Mouse (Mus musculus): ENCODE measurements around the gene Myrip. TPM values are rescaled to one million over a fixed set of nuclear protein-coding genes. Genes with fewer than 3 reads are reported as not detected.

Myrip gene
- total and polyA plus RNA-seq, 3 experiments = 0.03 TPM; not detected in 2

GRCm38 (mm10) chr9:120319099-120319498 lies 17.8 kb downstream of the Myrip start:
- no peaks in the 10 kb centered on the region for H3K79me2 ChIP-seq (ENCODE audit: control insufficient read depth, insufficient read depth, low read length, poor library complexity)
- H3K4me3 ChIP-seq (ENCODE audit: control insufficient read depth in 1 of 2, insufficient read depth in 1 of 2, low read depth in 2 of 2, low read length in 2 of 2) = no peak overlapping the region
- H3K9ac ChIP-seq (ENCODE audit: control insufficient read depth, low read depth, low read length, poor library complexity, severe bottlenecking) = no peak overlapping the region
- H3K4me1 ChIP-seq (ENCODE audit: control insufficient read depth in 1 of 2, insufficient read depth in 2 of 2, low read length in 2 of 2) = no peaks in the 10 kb centered on the region
- H3K27me3 ChIP-seq (ENCODE audit: control insufficient read depth in 1 of 2, insufficient read depth in 2 of 2, low read length in 2 of 2) = no peaks in the 10 kb centered on the region
- DNase-seq (ENCODE audit: low read depth, low spot score) = no peak
- no peak for TF ChIP-seq KAT2A (conservative IDR thresholded peaks at IDR 0.05; ENCODE audit: low read depth, low read length)
- H3K27ac ChIP-seq (ENCODE audit: control insufficient read depth, low read depth, low read length) = no peak overlapping the region
- no peaks in the 10 kb centered on the region for H3K9me3 ChIP-seq (replicated peaks; ENCODE audit: insufficient read depth, low read length)
- no peaks in the 10 kb centered on the region for H3K36me3 ChIP-seq (ENCODE audit: control insufficient read depth in 1 of 2, insufficient read depth in 2 of 2, low read length in 2 of 2)

- no peaks in the 10 kb centered on the region for H3K36me3 ChIP-seq (ENCODE audit: control insufficient read depth in 1 of 2, insufficient read depth in 2 of 2, low read length in 2 of 2)
- H3K79me2 ChIP-seq (ENCODE audit: control insufficient read depth, insufficient read depth, low read length, poor library complexity) = no peaks in the 10 kb centered on the region
- no peaks in the 10 kb centered on the region for H3K4me1 ChIP-seq (ENCODE audit: control insufficient read depth in 1 of 2, insufficient read depth in 2 of 2, low read length in 2 of 2)
- no peaks in the 10 kb centered on the region; a peak in 1 of 4 replicates for H3K27me3 ChIP-seq (ENCODE audit: control insufficient read depth in 1 of 2, insufficient read depth in 2 of 2, low read length in 2 of 2)
- no peak overlapping the region for H3K9ac ChIP-seq (ENCODE audit: control insufficient read depth, low read depth, low read length, poor library complexity, severe bottlenecking)
- no peak for TF ChIP-seq POLR2AphosphoS5 (IDR thresholded peaks at IDR 0.05; ENCODE audit: borderline replicate concordance, low read depth, low read length)
- TF ChIP-seq NELFE (IDR thresholded peaks at IDR 0.05; ENCODE audit: low read depth, low read length) = no peak
- no peak for TF ChIP-seq USF1 (IDR thresholded peaks at IDR 0.05; ENCODE audit: low read depth, low read length)
- TF ChIP-seq POLR2AphosphoS2 (IDR thresholded peaks at IDR 0.05; ENCODE audit: low read length) = no peak
- no peak for TF ChIP-seq ZC3H11A (IDR thresholded peaks at IDR 0.05; ENCODE audit: low read depth, low read length)
- no peak for TF ChIP-seq UBTF (IDR thresholded peaks at IDR 0.05; ENCODE audit: borderline replicate concordance, insufficient read depth, low read depth, low read length)
- no peak for TF ChIP-seq HCFC1 (IDR thresholded peaks at IDR 0.05; ENCODE audit: low read depth, low read length)
- TF ChIP-seq GATA1 (IDR thresholded peaks at IDR 0.05; ENCODE audit: low read depth, low read length) = no peak
- TF ChIP-seq CHD2 (IDR thresholded peaks at IDR 0.05; ENCODE audit: low read length) = no peak
- no peak for TF ChIP-seq ETS1 (IDR thresholded peaks at IDR 0.05; ENCODE audit: low read depth, low read length)
- H3K9me3 ChIP-seq (replicated peaks; ENCODE audit: insufficient read depth, low read length) = no peaks in the 10 kb centered on the region
- H3K27ac ChIP-seq (ENCODE audit: control insufficient read depth, low read depth, low read length) = no peak overlapping the region
- DNase-seq (ENCODE audit: low read depth, low spot score) = no peak
- H3K4me3 ChIP-seq (ENCODE audit: control insufficient read depth in 1 of 2, insufficient read depth in 1 of 2, low read depth in 2 of 2, low read length in 2 of 2) = no peak overlapping the region
Observed at GRCm38 (mm10) chr9:120320573-120320972, 19.3 kb downstream of the Myrip start.

GRCm38 (mm10) chr9:120322702-120323426 lies 21.6 kb downstream of the Myrip start:
- Histone ChIP-seq H3K4me1 (ENCODE audit: control insufficient read depth in 1 of 2, insufficient read depth in 2 of 2, low read length in 2 of 2) (no peaks in the 10 kb centered on the region), H3K27ac (ENCODE audit: control insufficient read depth, low read depth, low read length) (no peak overlapping the region), H3K27me3 (ENCODE audit: control insufficient read depth in 1 of 2, insufficient read depth in 2 of 2, low read length in 2 of 2) (no peaks in the 10 kb centered on the region; a peak in 1 of 4 replicates), H3K79me2 (ENCODE audit: control insufficient read depth, insufficient read depth, low read length, poor library complexity) (no peaks in the 10 kb centered on the region), H3K4me3 (ENCODE audit: control insufficient read depth in 1 of 2, insufficient read depth in 1 of 2, low read depth in 2 of 2, low read length in 2 of 2) (no peak overlapping the region), H3K36me3 (ENCODE audit: control insufficient read depth in 1 of 2, insufficient read depth in 2 of 2, low read length in 2 of 2) (no peaks in the 10 kb centered on the region), H3K9me3 (replicated peaks; ENCODE audit: insufficient read depth, low read length) (no peaks in the 10 kb centered on the region), H3K9ac (ENCODE audit: control insufficient read depth, low read depth, low read length, poor library complexity, severe bottlenecking) (no peak overlapping the region)
- TF ChIP-seq MEF2A (IDR thresholded peaks at IDR 0.05; ENCODE audit: extremely low read depth, insufficient replicate concordance, low read depth, low read length, poor library complexity, severe bottlenecking) = no peak
- TF ChIP-seq NELFE (IDR thresholded peaks at IDR 0.05; ENCODE audit: low read depth, low read length) = no peak
- no peak for TF ChIP-seq POLR2AphosphoS2 (IDR thresholded peaks at IDR 0.05; ENCODE audit: low read length)
- no peak for TF ChIP-seq USF1 (IDR thresholded peaks at IDR 0.05; ENCODE audit: low read depth, low read length)
- TF ChIP-seq GABPA (IDR thresholded peaks at IDR 0.05; ENCODE audit: low read depth, low read length) = no peak
- no peak for TF ChIP-seq E2F4 (IDR thresholded peaks at IDR 0.05; ENCODE audit: borderline replicate concordance, low read depth, low read length)
- TF ChIP-seq SMC3 (IDR thresholded peaks at IDR 0.05; ENCODE audit: low read depth, low read length) = no peak
- TF ChIP-seq MXI1 (IDR thresholded peaks at IDR 0.05; ENCODE audit: low read depth, low read length) = no peak
- no peak for TF ChIP-seq TCF12 (IDR thresholded peaks at IDR 0.05; ENCODE audit: low read depth, low read length)
- TF ChIP-seq GATA1 (IDR thresholded peaks at IDR 0.05; ENCODE audit: low read depth, low read length) = no peak
- TF ChIP-seq CHD1 (IDR thresholded peaks at IDR 0.05; ENCODE audit: low read depth, low read length) = no peak
- TF ChIP-seq ZNF384 (IDR thresholded peaks at IDR 0.05; ENCODE audit: low read depth, low read length) = no peak
- no peak for TF ChIP-seq TAL1 (IDR thresholded peaks at IDR 0.05; ENCODE audit: low read length)
- TF ChIP-seq CHD2 (IDR thresholded peaks at IDR 0.05; ENCODE audit: low read length) = no peak
- TF ChIP-seq CTCF (IDR thresholded peaks at IDR 0.05 in 2 of 3, conservative IDR thresholded peaks at IDR 0.05 in 1 of 3; ENCODE audit: control insufficient read depth in 1 of 3, insufficient read depth in 1 of 3, low read depth in 2 of 3, low read length in 3 of 3, poor library complexity in 1 of 3, severe bottlenecking in 1 of 3) = no peak
- no peak for TF ChIP-seq ZC3H11A (IDR thresholded peaks at IDR 0.05; ENCODE audit: low read depth, low read length)
- TF ChIP-seq POLR2A (IDR thresholded peaks at IDR 0.05; ENCODE audit: control insufficient read depth in 1 of 2, insufficient read depth in 1 of 2, low read depth in 1 of 2, low read length in 2 of 2, poor library complexity in 1 of 2) = no peak
- no peak for TF ChIP-seq MAFK (IDR thresholded peaks at IDR 0.05; ENCODE audit: borderline replicate concordance, low read depth, low read length)
- no peak for TF ChIP-seq EP300 (IDR thresholded peaks at IDR 0.05; ENCODE audit: low read depth in 1 of 2, low read length in 2 of 2)
- TF ChIP-seq ZKSCAN1 (IDR thresholded peaks at IDR 0.05; ENCODE audit: low read depth, low read length) = no peak
- DNase-seq (ENCODE audit: low read depth, low spot score) = no peak

All from MEL (cell line).